Mouse (Mus musculus): Measurements from ENCODE around the gene Pla2r1.

Pla2r1 gene

GRCm38 (mm10) chr2:60444711-60445509 lies 108.2 kb downstream of the Pla2r1 start:
- no peak for TF ChIP-seq GATA4 (IDR thresholded peaks at IDR 0.05; ENCODE audit: insufficient replicate concordance, low read length)

GRCm38 (mm10) chr2:60443279-60443678 lies 109.8 kb downstream of the Pla2r1 start:
- TF ChIP-seq GATA4 (IDR thresholded peaks at IDR 0.05; ENCODE audit: insufficient replicate concordance, low read length) = no peak

DNA sequence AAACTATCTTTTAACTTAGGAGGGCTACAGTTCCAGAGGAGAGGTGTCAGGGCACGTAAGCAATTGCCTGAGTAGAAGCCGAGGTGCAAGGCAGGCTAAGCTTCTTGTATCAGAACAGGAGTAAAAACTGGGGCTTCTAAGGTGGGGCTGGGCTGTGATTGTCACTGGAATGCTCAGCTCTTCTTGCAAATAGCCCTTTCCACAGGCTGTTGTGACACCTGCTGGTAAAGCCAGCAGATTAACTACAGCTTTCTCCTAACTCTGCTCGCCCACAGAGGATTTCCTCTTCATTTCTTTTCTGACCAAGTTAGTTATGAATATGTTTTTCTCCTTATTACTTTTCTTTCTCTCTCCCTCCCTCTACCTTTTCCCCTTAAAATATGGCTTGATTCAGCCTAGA lies 111.2 kb downstream of the Pla2r1 start:
- no peak for TF ChIP-seq GATA4 (IDR thresholded peaks at IDR 0.05; ENCODE audit: insufficient replicate concordance, low read length)

- no peak for TF ChIP-seq GATA4 (IDR thresholded peaks at IDR 0.05; ENCODE audit: insufficient replicate concordance, low read length)
These were observed 116.3 kb downstream of the Pla2r1 start for GRCm38 (mm10) chr2:60436802-60437201.

DNA sequence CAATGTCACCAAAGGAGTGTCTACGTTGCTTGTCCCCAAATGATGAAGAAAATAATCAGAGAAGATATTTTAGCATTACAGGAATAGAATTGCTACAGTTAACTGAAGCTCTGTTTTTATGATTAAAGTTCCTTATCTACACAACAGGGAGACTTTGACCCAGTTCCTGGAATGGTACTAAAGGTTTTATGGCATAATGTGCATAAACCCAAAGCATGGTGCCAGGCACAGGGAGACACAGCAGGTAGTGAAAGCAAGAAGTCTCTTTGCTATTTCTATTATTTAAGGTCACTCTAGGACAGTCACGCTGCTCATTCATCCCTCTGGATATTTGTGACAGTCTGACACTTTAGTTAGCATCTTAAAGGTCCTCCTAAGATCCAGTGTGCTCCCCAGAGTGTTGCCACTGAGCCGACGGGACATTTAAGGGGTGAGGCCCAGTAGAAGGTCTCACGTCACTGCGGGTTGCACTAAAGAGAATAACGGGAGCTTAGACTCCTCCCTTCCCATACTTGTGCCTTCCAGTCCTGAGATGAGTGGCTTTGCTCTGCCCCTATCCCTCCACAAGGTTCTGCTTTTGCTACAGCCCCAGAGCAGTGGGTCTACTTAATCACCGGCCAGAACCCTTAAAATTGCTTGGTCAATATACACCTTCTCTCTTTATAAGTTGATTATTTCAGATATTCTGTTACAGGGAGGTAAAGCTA lies 122.6 kb downstream of the Pla2r1 start:
- no peak for TF ChIP-seq GATA4 (IDR thresholded peaks at IDR 0.05; ENCODE audit: insufficient replicate concordance, low read length)

DNA sequence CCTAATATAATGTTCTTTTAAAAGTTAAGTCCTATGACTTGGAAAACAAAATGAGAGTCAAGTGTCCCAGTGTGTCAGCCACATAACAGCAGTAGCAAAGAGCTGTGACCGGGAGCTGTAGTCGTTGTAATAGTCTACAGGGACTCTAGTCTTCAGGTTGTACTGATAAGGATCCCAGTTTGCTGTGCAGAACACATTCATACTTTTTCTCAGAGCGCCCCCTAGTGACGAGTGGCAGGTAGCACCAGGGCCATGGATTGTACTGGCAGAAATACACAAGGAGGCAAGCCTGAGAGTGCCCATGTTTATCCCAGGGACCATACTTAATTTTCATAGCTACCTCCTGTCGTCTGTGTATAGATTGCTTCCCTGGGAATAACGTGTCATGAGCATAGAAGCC lies 135.0 kb downstream of the Pla2r1 start:
- peak; percentile 76; the same call in 1 of the 2 replicates for TF ChIP-seq GATA4 (IDR thresholded peaks at IDR 0.05; ENCODE audit: insufficient replicate concordance, low read length)

- no peak for TF ChIP-seq GATA4 (IDR thresholded peaks at IDR 0.05; ENCODE audit: insufficient replicate concordance, low read length)
These were observed 138.8 kb downstream of the Pla2r1 start for GRCm38 (mm10) chr2:60414334-60414733.

DNA sequence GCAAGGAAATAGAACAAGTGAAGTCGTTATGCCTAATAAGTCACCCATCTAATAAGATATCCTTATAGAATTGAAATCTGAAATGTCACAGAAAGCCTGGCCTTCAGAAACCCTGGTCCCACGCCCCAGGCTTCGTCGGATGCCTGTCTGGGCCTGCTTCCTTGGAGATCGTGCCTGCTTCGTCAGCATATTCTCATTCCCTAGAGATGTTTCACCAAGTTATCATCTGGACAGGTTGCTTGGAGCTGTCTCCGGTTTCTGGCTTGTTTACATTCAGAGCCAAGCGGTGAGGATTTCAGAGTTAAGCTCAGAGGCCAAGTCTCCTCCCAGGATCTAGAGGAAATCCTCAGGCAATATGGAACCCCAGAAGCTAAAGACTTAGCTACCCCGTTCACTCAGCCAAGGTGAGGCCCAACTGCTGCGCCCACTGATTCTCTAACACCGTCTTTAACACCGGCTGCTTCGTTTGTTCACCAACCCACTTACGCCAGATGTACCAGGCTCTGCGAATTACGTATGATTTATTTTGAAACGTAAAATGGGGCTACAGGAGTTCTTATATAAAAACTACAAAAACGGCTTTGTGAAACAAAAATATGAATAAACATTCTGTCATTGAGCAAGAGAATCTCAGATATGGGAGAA lies 140.0 kb downstream of the Pla2r1 start:
- no peak for TF ChIP-seq GATA4 (IDR thresholded peaks at IDR 0.05; ENCODE audit: insufficient replicate concordance, low read length)

DNA sequence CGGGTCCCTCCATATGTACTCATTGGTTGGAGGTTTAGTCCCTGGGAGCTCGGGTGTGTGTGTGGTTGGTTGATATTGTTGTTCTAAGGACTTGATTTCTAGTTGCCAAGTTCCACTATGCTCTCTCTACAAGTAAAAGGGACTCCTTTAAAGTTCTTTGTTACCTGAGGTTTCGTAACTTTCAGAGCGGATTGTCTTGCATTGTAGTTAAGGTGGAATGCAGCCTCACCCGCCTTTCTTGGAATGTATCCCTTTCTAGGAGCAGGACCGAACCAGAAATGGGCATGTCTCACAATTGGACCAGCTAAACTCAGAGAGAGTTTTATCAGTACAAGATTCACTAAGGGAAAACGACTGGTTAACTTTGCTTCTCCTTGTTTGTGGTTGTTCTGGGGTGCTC lies 141.9 kb downstream of the Pla2r1 start:
- no peak for TF ChIP-seq GATA4 (IDR thresholded peaks at IDR 0.05; ENCODE audit: insufficient replicate concordance, low read length)

DNA sequence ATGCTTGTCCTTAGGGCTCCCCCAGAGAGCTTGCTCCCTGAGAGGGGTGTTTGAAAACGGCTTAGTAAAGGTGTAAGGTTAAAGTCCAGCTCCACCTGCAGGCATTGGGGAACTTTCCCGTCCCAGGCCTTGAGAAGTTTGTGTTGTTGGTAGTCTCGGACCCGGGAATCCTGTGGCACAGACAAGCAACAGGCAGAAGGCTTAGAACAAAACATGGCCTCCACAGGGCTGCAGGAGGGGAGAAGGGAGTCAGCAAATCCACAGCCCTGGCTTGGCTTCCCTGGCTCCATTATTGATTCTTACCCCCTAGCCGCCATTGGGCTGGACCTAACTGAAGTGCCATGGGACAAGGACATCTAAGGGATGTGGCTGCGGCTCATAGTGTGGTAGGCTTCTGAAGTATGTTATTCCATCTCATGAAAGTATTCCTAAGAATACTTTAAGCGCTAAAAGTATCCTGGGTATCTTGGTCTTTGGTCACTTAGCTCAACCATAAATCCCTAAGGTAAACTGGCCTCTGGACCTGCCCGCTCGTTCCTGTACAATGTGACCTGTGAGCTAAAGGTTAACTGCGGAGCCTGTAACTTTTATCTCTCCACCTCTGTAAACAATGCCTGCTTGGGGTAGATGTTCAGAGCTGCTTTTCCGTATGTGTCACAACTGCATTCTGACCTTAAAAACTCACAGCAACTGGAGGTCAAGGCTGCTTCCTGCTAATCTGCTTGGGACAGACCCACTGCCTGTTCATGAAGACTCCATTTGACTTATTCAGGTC lies 142.9 kb downstream of the Pla2r1 start:
- no peak for TF ChIP-seq GATA4 (IDR thresholded peaks at IDR 0.05; ENCODE audit: insufficient replicate concordance, low read length)

DNA sequence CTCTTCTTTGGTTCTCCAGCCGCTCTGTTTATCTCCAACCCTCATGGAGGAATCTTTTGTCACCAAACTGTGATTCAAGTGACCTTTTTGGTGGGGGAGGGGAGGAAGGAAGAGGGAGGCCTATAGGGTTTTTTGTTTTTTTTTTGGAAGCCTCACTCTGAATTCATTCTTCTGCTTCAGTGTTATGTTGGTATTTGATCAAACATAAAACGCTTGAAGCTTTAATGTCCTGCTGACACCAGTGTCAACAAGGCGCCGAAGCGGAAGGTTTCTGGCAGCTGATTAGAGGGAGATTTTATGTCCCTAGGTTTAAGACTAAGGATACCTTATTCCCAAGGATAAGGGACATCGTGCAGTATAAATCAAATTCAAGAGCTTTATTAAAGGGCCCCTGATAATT lies 143.9 kb downstream of the Pla2r1 start:
- TF ChIP-seq GATA4 (IDR thresholded peaks at IDR 0.05; ENCODE audit: insufficient replicate concordance, low read length) = no peak

DNA sequence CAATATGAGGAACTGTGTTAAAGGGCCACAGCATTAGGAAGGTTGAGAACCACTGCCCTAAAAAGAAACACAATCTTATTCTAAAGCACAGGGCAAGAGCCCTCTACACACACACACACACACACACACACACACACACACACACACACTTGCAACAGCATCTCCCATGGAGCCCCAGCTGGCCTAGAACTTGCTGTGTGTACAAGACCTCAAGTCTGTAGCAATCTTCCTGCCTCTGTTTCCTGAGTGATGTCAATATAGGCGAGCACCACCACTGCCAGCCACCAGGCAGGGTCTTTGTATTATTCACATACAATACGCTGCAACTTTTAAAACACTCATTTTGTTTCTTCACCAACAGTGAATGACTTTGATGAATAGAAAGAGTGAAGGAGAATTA lies 145.7 kb downstream of the Pla2r1 start:
- TF ChIP-seq GATA4 (IDR thresholded peaks at IDR 0.05; ENCODE audit: insufficient replicate concordance, low read length) = no peak

DNA sequence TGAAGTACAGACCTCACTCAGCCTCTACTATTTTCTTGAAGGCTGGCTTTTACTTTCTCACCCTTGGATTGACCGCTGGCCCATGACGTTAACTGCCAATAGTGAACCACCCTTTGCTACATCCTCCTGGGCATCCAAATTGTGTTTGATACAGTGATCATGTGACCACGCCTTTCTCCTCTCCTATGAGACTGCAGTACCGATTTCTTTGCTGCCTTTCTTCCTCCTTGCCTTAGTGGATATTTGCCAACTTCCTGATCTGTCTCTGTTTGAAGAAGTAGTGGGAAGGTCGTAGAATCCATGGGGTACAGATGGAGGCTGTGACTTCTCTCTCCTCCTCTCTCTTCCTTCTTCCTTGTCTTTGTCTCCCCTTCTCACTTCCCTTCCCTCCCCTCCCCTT lies 147.7 kb downstream of the Pla2r1 start:
- TF ChIP-seq GATA4 (IDR thresholded peaks at IDR 0.05; ENCODE audit: insufficient replicate concordance, low read length) = no peak

DNA sequence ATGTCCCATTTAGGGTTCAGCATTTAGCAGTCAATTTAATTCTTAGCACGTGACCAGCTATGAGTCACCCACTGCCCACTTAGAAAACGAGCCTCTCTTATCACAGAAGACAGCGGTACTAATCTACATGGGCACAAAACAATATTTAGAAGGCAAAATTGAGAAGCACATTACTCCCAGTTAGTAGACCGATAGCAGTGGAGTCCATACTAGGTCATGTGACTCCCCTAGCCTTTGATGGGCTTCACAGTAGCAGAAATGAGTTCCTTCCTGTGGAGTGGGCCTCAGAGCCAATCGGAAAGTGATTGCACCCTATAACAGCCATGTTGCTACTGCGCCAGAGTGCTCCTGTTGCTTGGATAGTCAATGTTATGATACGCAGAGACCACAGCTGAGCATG lies 148.3 kb downstream of the Pla2r1 start:
- no peak for TF ChIP-seq GATA4 (IDR thresholded peaks at IDR 0.05; ENCODE audit: insufficient replicate concordance, low read length)

DNA sequence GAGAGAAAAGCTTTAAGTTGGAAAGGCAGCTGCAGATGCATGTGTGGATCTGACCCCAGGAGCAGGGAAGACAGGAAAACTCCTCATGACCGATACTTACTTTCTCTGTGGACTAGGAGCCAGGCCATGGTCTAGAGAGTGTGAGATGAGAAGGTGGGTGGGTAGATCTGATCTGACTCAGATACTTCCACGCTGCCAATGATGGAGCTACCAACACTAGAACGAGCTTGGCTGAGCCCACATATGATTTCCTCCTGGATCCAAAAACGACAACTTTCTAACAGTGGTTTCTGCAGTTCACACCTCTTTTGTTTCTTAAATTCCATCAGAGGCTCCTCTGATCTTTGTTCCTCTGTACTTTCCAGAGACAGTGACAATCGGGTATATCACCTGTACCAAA lies 151.4 kb downstream of the Pla2r1 start:
- TF ChIP-seq GATA4 (IDR thresholded peaks at IDR 0.05; ENCODE audit: insufficient replicate concordance, low read length) = no peak
